Mouse (Mus musculus) forebrain, postnatal 0 days (tissue): ENCODE measurements around the gene Tfr2. TPM values are rescaled to one million over a fixed set of nuclear protein-coding genes. Genes with fewer than 3 reads are reported as not detected.
A peak's percentile ranks its signal among the peaks of the same experiment; 100 is the strongest.

Experiments used
- ATAC-seq: fragments of 200-750 bp; cut with Nextera tagmentation; 2 replicates; pipeline ENCODE4 v1.8.0; 2017; ENCODE audit warnings: mild to moderate bottlenecking, moderate library complexity
- DNase-seq: peaks from one replicate; pipeline ENCODE4 v3.0.0-alpha.2; 2015
- H3K27ac ChIP-seq: fragments of 300-500 bp; sonication (generic); 2 replicates; pipeline ENCODE4 v1.5.1; 2014; ENCODE audit warnings: low read depth, mild to moderate bottlenecking, antibody characterized with exemption, low read length, moderate library complexity, mixed read lengths
- H3K27me3 ChIP-seq: fragments of 300-500 bp; sonication (generic); 2 replicates; pipeline ENCODE4 v1.6.1; 2014; ENCODE audit warnings: mild to moderate bottlenecking, low read length, mixed read lengths; ENCODE audit not compliant: insufficient read depth
- H3K36me3 ChIP-seq: fragments of 300-500 bp; sonication (generic); 2 replicates; pipeline ENCODE4 v1.6.1; 2014; ENCODE audit warnings: mild to moderate bottlenecking, moderate library complexity; ENCODE audit not compliant: insufficient read depth
- H3K4me1 ChIP-seq: fragments of 300-500 bp; sonication (generic); 2 replicates; pipeline ENCODE4 v1.6.1; 2014; ENCODE audit warnings: antibody characterized with exemption; ENCODE audit not compliant: insufficient read depth
- H3K4me2 ChIP-seq: fragments of 300-500 bp; sonication (generic); 2 replicates; pipeline ENCODE4 v1.6.1; 2014; ENCODE audit warnings: low read depth, mild to moderate bottlenecking, moderate library complexity
- H3K4me3 ChIP-seq: fragments of 300-500 bp; sonication (generic); 2 replicates; pipeline ENCODE4 v1.5.1; 2014; ENCODE audit warnings: low read depth, low read length, mixed read lengths
- H3K9ac ChIP-seq: fragments of 300-500 bp; sonication (generic); 2 replicates; pipeline ENCODE4 v1.6.1; 2014; ENCODE audit warnings: mild to moderate bottlenecking
- H3K9me3 ChIP-seq: fragments of 300-500 bp; sonication (generic); 2 replicates; pipeline ENCODE4 v1.6.1; 2016; ENCODE audit warnings: low read length
- CTCF ChIP-seq: sonication (generic); IDR thresholded peaks from 2 replicates; pipeline ENCODE4 v1.5.1; 2016; ENCODE audit warnings: antibody characterized with exemption, control low read depth, low read depth
- WGBS: fragments of 180-500 bp; shearing (Covaris S2); extraction: QIAGEN DNeasy Blood & Tissue Kit; methylation state at CpG from one replicate; pipeline ENCODE4 v1.1.7; 2014; 5-methylcytosine and 5-hydroxymethylcytosine counted together
- microRNA-seq, 2 experiments: library from miRNA; unstranded; fragments of <30 nt; microRNA quantifications; one replicate each; pipeline ENCODE4; 2016
- polyA plus RNA-seq: library from polyadenylated mRNA; unstranded; fragments of >200 nt; fragmentation: Nextera tagmentation; extraction: Ambion mirVana; gene quantifications from 2 replicates; pipeline ENCODE4 v1.2.1, GENCODE M21; 2015
- total RNA-seq: library from RNA; depleted of rRNA; stranded (reverse); fragments of >200 nt; gene quantifications from 2 replicates; pipeline ENCODE4 v1.2.3, GENCODE M21; 2014; rRNA removed

The Tfr2 gene
- total and polyA plus RNA-seq, 2 experiments from 2014 or later: 11.7 to 16.3 TPM

GRCm38 (mm10) chr5:137630602-137631001, 61.0 kb downstream of the Tfr2 start:
- TF ChIP-seq CTCF: no peak
- Histone ChIP-seq H3K36me3 (peaks cover 13% of the 10 kb centered on the region), H3K27ac (0 out of 2 replicates have a peak overlapping the region, but pooled peaks have one; percentile 21), H3K4me2 (peak overlapping the region; percentile 90), H3K9ac (no peak overlapping the region), H3K4me1 (peaks cover 14% of the 10 kb centered on the region), H3K9me3 (no peaks in the 10 kb centered on the region), H3K27me3 (no peaks in the 10 kb centered on the region), H3K4me3 (no peak overlapping the region)
- no peak for ATAC-seq
- DNase-seq: no peak
- 52% methylated on average over 3 of the region's 3 CpGs for WGBS

GRCm38 (mm10) chr5:137631171-137631570, 61.5 kb downstream of the Tfr2 start:
- WGBS: 77% methylated on average over 9 of the region's 9 CpGs
- Histone ChIP-seq H3K27ac (0 out of 2 replicates have a peak overlapping the region, but pooled peaks have one; percentile 21), H3K9me3 (no peaks in the 10 kb centered on the region), H3K4me3 (no peak overlapping the region), H3K9ac (no peak overlapping the region), H3K4me2 (no peak overlapping the region), H3K27me3 (no peaks in the 10 kb centered on the region), H3K36me3 (peaks cover 19% of the 10 kb centered on the region), H3K4me1 (peaks cover 14% of the 10 kb centered on the region)
- no peak for TF ChIP-seq CTCF
- ATAC-seq: no peak
- DNase-seq: no peak

- peaks cover 23% of the 10 kb centered on the region for H3K36me3 ChIP-seq
- H3K27me3 ChIP-seq: no peaks in the 10 kb centered on the region
- ATAC-seq: no peak
- no peaks in the 10 kb centered on the region for H3K9me3 ChIP-seq
- no peak overlapping the region for H3K27ac ChIP-seq
- H3K4me1 ChIP-seq: peaks cover 14% of the 10 kb centered on the region
- H3K4me2 ChIP-seq: no peak overlapping the region
- no peak overlapping the region for H3K9ac ChIP-seq
- no peak overlapping the region for H3K4me3 ChIP-seq
- no peak for TF ChIP-seq CTCF
- no peak for DNase-seq
- WGBS: 88% methylated on average over 4 of the region's 4 CpGs
Measured at GRCm38 (mm10) chr5:137631591-137631990, 62.0 kb downstream of the Tfr2 start.

GRCm38 (mm10) chr5:137633397-137634084, 63.9 kb downstream of the Tfr2 start:
- WGBS: 83% methylated on average over 12 of the region's 12 CpGs

More at GRCm38 (mm10) chr5:137633397-137634084, 63.9 kb downstream of the Tfr2 start:
- H3K9ac ChIP-seq: no peak overlapping the region
- no peak overlapping the region for H3K4me2 ChIP-seq
- H3K36me3 ChIP-seq: peaks cover 43% of the 10 kb centered on the region
- TF ChIP-seq CTCF: no peak
- DNase-seq: no peak
- no peak for ATAC-seq
- H3K27ac ChIP-seq: no peak overlapping the region
- H3K4me1 ChIP-seq: peaks cover 9% of the 10 kb centered on the region
- no peaks in the 10 kb centered on the region for H3K27me3 ChIP-seq
- no peaks in the 10 kb centered on the region for H3K9me3 ChIP-seq
- H3K4me3 ChIP-seq: no peak overlapping the region

Small RNAs within 50 kb of the gene (microRNA-seq; reads per million reads assigned to microRNA genes)
- 2.7 to 3.4 reads per million in 2 experiments for gene Mir6418

Other genes with a start within 250 kb of the Tfr2 start
- 19.3 and 21.8 TPM in 2 replicates for gene Slc12a9, start 236.2 kb upstream of the Tfr2 start, total RNA-seq
- 12.5 and 18.4 TPM in 2 replicates for gene Slc12a9, start 236.2 kb upstream of the Tfr2 start, polyA plus RNA-seq
- gene Ephb4, start 219.7 kb upstream of the Tfr2 start, total RNA-seq: 8.9 and 12.7 TPM in 2 replicates
- gene Ephb4, start 219.7 kb upstream of the Tfr2 start, polyA plus RNA-seq: 3.5 and 4.9 TPM in 2 replicates
- gene Zan, start 92.8 kb upstream of the Tfr2 start, total RNA-seq: 0.31 and 0.62 TPM in 2 replicates
- 0.08 and 0.14 TPM in 2 replicates for gene Zan, start 92.8 kb upstream of the Tfr2 start, polyA plus RNA-seq
- gene Pop7, start 67.3 kb upstream of the Tfr2 start, total RNA-seq: 79.1 and 80.6 TPM in 2 replicates
- 99.2 and 110 TPM in 2 replicates for gene Pop7, start 67.3 kb upstream of the Tfr2 start, polyA plus RNA-seq
- 21.1 and 25.2 TPM in 2 replicates for gene Gigyf1, start 51.3 kb upstream of the Tfr2 start, total RNA-seq
- 6.1 and 10.6 TPM in 2 replicates for gene Gigyf1, start 51.3 kb upstream of the Tfr2 start, polyA plus RNA-seq
- not detected in 2 replicates for gene Epo, start 36.6 kb upstream of the Tfr2 start, total RNA-seq
- not detected in 2 replicates for gene Epo, start 36.6 kb upstream of the Tfr2 start, polyA plus RNA-seq
- 1,237 and 1,339 TPM in 2 replicates for gene Gnb2, start 36.3 kb upstream of the Tfr2 start, total RNA-seq
- gene Gnb2, start 36.3 kb upstream of the Tfr2 start, polyA plus RNA-seq: 766 and 769 TPM in 2 replicates
- 234 and 254 TPM in 2 replicates for gene Actl6b, start 16.3 kb upstream of the Tfr2 start, total RNA-seq
- gene Actl6b, start 16.3 kb upstream of the Tfr2 start, polyA plus RNA-seq: 256 and 281 TPM in 2 replicates
- 4.9 and 5.8 TPM in 2 replicates for gene Mospd3, start 31.2 kb downstream of the Tfr2 start, total RNA-seq
- 61.5 and 67.9 TPM in 2 replicates for gene Mospd3, start 31.2 kb downstream of the Tfr2 start, polyA plus RNA-seq
- gene Pcolce, start 43.9 kb downstream of the Tfr2 start, total RNA-seq: 13.1 and 22.5 TPM in 2 replicates
- gene Pcolce, start 43.9 kb downstream of the Tfr2 start, polyA plus RNA-seq: 18.1 and 20.3 TPM in 2 replicates
- gene Fbxo24, start 59.2 kb downstream of the Tfr2 start, total RNA-seq: 0.23 and 0.24 TPM in 2 replicates
- 0.09 and 0.10 TPM in 2 replicates for gene Fbxo24, start 59.2 kb downstream of the Tfr2 start, polyA plus RNA-seq
- 3.3 and 5.6 TPM in 2 replicates for gene Lrch4, start 59.3 kb downstream of the Tfr2 start, total RNA-seq
- 11.3 and 12.8 TPM in 2 replicates for gene Lrch4, start 59.3 kb downstream of the Tfr2 start, polyA plus RNA-seq
- gene Gm20605, start 59.3 kb downstream of the Tfr2 start, total RNA-seq: 3.6 and 6.1 TPM in 2 replicates
- gene Gm20605, start 59.3 kb downstream of the Tfr2 start, polyA plus RNA-seq: 1.9 and 2.4 TPM in 2 replicates
- gene Sap25, start 71.5 kb downstream of the Tfr2 start, total RNA-seq: 4.4 and 4.6 TPM in 2 replicates
- 1.8 TPM in 2 replicates for gene Sap25, start 71.5 kb downstream of the Tfr2 start, polyA plus RNA-seq
- gene Irs3, start 75.9 kb downstream of the Tfr2 start, total RNA-seq: 0.31 and 0.76 TPM in 2 replicates
- gene Irs3, start 75.9 kb downstream of the Tfr2 start, polyA plus RNA-seq: 0.08 and 0.29 TPM in 2 replicates
- gene Agfg2, start 114.9 kb downstream of the Tfr2 start, total RNA-seq: 18.7 and 22.1 TPM in 2 replicates
- 12.6 and 15.0 TPM in 2 replicates for gene Agfg2, start 114.9 kb downstream of the Tfr2 start, polyA plus RNA-seq
- 251 and 252 TPM in 2 replicates for gene Nyap1, start 171.8 kb downstream of the Tfr2 start, total RNA-seq
- 42.0 and 48.9 TPM in 2 replicates for gene Nyap1, start 171.8 kb downstream of the Tfr2 start, polyA plus RNA-seq
- gene Tsc22d4, start 175.9 kb downstream of the Tfr2 start, total RNA-seq: 120 and 135 TPM in 2 replicates
- gene Tsc22d4, start 175.9 kb downstream of the Tfr2 start, polyA plus RNA-seq: 112 and 134 TPM in 2 replicates
- 28.8 and 47.4 TPM in 2 replicates for gene Ppp1r35, start 209.0 kb downstream of the Tfr2 start, total RNA-seq
- gene Ppp1r35, start 209.0 kb downstream of the Tfr2 start, polyA plus RNA-seq: 39.1 and 41.8 TPM in 2 replicates
- 33.3 and 47.7 TPM in 2 replicates for gene Mepce, start 217.8 kb downstream of the Tfr2 start, total RNA-seq
- 18.3 and 21.1 TPM in 2 replicates for gene Mepce, start 217.8 kb downstream of the Tfr2 start, polyA plus RNA-seq
- 3.5 and 7.7 TPM in 2 replicates for gene Zcwpw1, start 218.0 kb downstream of the Tfr2 start, total RNA-seq
- 3.1 and 4.8 TPM in 2 replicates for gene Zcwpw1, start 218.0 kb downstream of the Tfr2 start, polyA plus RNA-seq